Mouse (Mus musculus) midbrain, embryonic 15.5 days (tissue): ENCODE data around the gene Kmt2a. TPM values are rescaled to one million over a fixed set of nuclear protein-coding genes. Genes with fewer than 3 reads are reported as not detected.

Source experiments
- ATAC-seq: fragments of 200-750 bp; cut with Nextera tagmentation; replicated peaks from 2 replicates; pipeline ENCODE4 v1.8.0; 2017; ENCODE audit warnings: moderate TSS enrichment
- H3K27ac ChIP-seq: fragments of 300-500 bp; sonication (generic); 2 replicates; pipeline ENCODE4 v1.5.1; 2015; ENCODE audit warnings: mild to moderate bottlenecking, inconsistent platforms
- H3K27me3 ChIP-seq: fragments of 300-500 bp; sonication (generic); replicated peaks from 2 replicates; pipeline ENCODE4 v1.6.1; 2015; ENCODE audit warnings: inconsistent platforms
- H3K36me3 ChIP-seq: fragments of 300-500 bp; sonication (generic); replicated peaks from 2 replicates; pipeline ENCODE4 v1.6.1; 2015; ENCODE audit warnings: inconsistent platforms
- H3K4me1 ChIP-seq: fragments of 300-500 bp; sonication (generic); 2 replicates; pipeline ENCODE4 v1.6.1; 2015; ENCODE audit warnings: inconsistent platforms
- H3K4me2 ChIP-seq: fragments of 300-500 bp; sonication (generic); 2 replicates; pipeline ENCODE4 v1.6.1; 2015; ENCODE audit warnings: inconsistent platforms, mild to moderate bottlenecking, moderate library complexity
- H3K4me3 ChIP-seq: fragments of 300-500 bp; sonication (generic); 2 replicates; pipeline ENCODE4 v1.5.1; 2015; ENCODE audit warnings: mild to moderate bottlenecking, inconsistent platforms
- H3K9ac ChIP-seq: fragments of 300-500 bp; sonication (generic); 2 replicates; pipeline ENCODE4 v1.6.1; 2015; ENCODE audit warnings: mild to moderate bottlenecking, inconsistent platforms
- H3K9me3 ChIP-seq: fragments of 300-500 bp; sonication (generic); 2 replicates; pipeline ENCODE4 v1.6.1; 2016; ENCODE audit warnings: inconsistent platforms
- WGBS: fragments of 180-500 bp; shearing (Covaris S2); methylation state at CpG from one replicate; pipeline ENCODE4 v1.1.7; 2015; ENCODE audit warnings: mixed read lengths; 5-methylcytosine and 5-hydroxymethylcytosine counted together
- polyA plus RNA-seq: library from polyadenylated mRNA; unstranded; fragments of >200 nt; fragmentation: Nextera tagmentation; extraction: Ambion mirVana; gene quantifications from 2 replicates; pipeline ENCODE4 v1.2.1, GENCODE M21; 2015

The Kmt2a gene
- polyA plus RNA-seq, 1 experiment from 2014 or later = 23.5 TPM

GRCm38 (mm10) chr9:44805536-44805935 is 75.6 kb downstream of the Kmt2a start:
- ATAC-seq = no peak
- Histone ChIP-seq H3K4me3 (no peak overlapping the region), H3K27me3 (peaks cover 7% of the 10 kb centered on the region; the same call in 1 of the 2 replicates), H3K9me3 (no peaks in the 10 kb centered on the region), H3K4me1 (no peaks in the 10 kb centered on the region), H3K27ac (no peak overlapping the region), H3K9ac (no peak overlapping the region), H3K36me3 (peaks cover 47% of the 10 kb centered on the region), H3K4me2 (no peak overlapping the region)
- WGBS = 93% methylated on average over 5 of the region's 5 CpGs

- no peak overlapping the region for H3K4me3 ChIP-seq
- ATAC-seq = no peak
- H3K9me3 ChIP-seq = no peaks in the 10 kb centered on the region
- peaks cover 7% of the 10 kb centered on the region; the same call in 1 of the 2 replicates for H3K27me3 ChIP-seq
- H3K4me2 ChIP-seq = no peak overlapping the region
- WGBS = 93% methylated on average over 10 of the region's 10 CpGs
- no peak overlapping the region for H3K27ac ChIP-seq
- no peak overlapping the region for H3K9ac ChIP-seq
- H3K4me1 ChIP-seq = peaks cover 8% of the 10 kb centered on the region
- peaks cover 38% of the 10 kb centered on the region for H3K36me3 ChIP-seq
Observed at GRCm38 (mm10) chr9:44804678-44805077, 76.4 kb downstream of the Kmt2a start.

- no peak within 1 kb of the TSS for H3K4me3 ChIP-seq
- no peak for ATAC-seq
- no peaks in the 10 kb centered on the region for H3K9me3 ChIP-seq
- H3K27me3 ChIP-seq = peaks cover 11% of the 10 kb centered on the region; the same call in 1 of the 2 replicates
- no peak within 1 kb of the TSS for H3K9ac ChIP-seq
- no peak within 1 kb of the TSS for H3K27ac ChIP-seq
- peaks cover 21% of the 10 kb centered on the region for H3K36me3 ChIP-seq
- H3K4me2 ChIP-seq = no peak within 1 kb of the TSS
- H3K4me1 ChIP-seq = peaks cover 20% of the 10 kb centered on the region
- 75% methylated on average over 4 of the region's 4 CpGs for WGBS
Observed at GRCm38 (mm10) chr9:44802808-44803450, 78.2 kb downstream of the Kmt2a start, which contains the start of gene Ttc36. Ttc36 (minus strand) TSS chr9:44803072.

- H3K36me3 ChIP-seq = peaks cover 9% of the 10 kb centered on the region
- H3K4me1 ChIP-seq = peaks cover 21% of the 10 kb centered on the region
- no peak overlapping the region for H3K4me2 ChIP-seq
- H3K9me3 ChIP-seq = no peaks in the 10 kb centered on the region
- H3K27me3 ChIP-seq = peaks cover 12% of the 10 kb centered on the region; the same call in 1 of the 2 replicates
- no peak for ATAC-seq
- H3K4me3 ChIP-seq = no peak overlapping the region
- WGBS = 88% methylated on average over 6 of the region's 6 CpGs
- no peak overlapping the region for H3K9ac ChIP-seq
- H3K27ac ChIP-seq = no peak overlapping the region
Observed at GRCm38 (mm10) chr9:44801669-44802068, 79.4 kb downstream of the Kmt2a start.

GRCm38 (mm10) chr9:44799958-44800324 is 81.2 kb downstream of the Kmt2a start:
- Histone ChIP-seq H3K9ac (peak overlapping the region; percentile 62), H3K27me3 (peaks cover 12% of the 10 kb centered on the region; the same call in 1 of the 2 replicates), H3K4me1 (peaks cover 21% of the 10 kb centered on the region), H3K9me3 (no peaks in the 10 kb centered on the region), H3K4me3 (peak overlapping the region; percentile 60), H3K27ac (peak overlapping the region; percentile 72; the same call in 1 of the 2 replicates), H3K36me3 (no peaks in the 10 kb centered on the region; the same call in 1 of the 2 replicates), H3K4me2 (peak overlapping the region; percentile 90)
- ATAC-seq = no peak
- WGBS = 35% methylated on average over 9 of the region's 9 CpGs

- ATAC-seq = peak; percentile 98
- WGBS = under 1% methylated on average over 75 of the region's 75 CpGs
Observed at GRCm38 (mm10) chr9:44799102-44799957, 81.8 kb downstream of the Kmt2a start, which contains the start of gene Tmem25. Tmem25 (minus strand) TSS chr9:44799307.

GRCm38 (mm10) chr9:44798298-44798697 is 82.8 kb downstream of the Kmt2a start:
- Histone ChIP-seq H3K9me3 (no peaks in the 10 kb centered on the region), H3K9ac (peak overlapping the region; percentile 62; the same call in 1 of the 2 replicates), H3K27ac (no peak overlapping the region), H3K4me3 (peak overlapping the region; percentile 60), H3K27me3 (peaks cover 12% of the 10 kb centered on the region; the same call in 1 of the 2 replicates), H3K36me3 (no peaks in the 10 kb centered on the region), H3K4me2 (peak overlapping the region; percentile 90), H3K4me1 (peaks cover 21% of the 10 kb centered on the region)
- WGBS = 56% methylated on average over 7 of the region's 7 CpGs
- no peak for ATAC-seq

More at GRCm38 (mm10) chr9:44799102-44799957, 81.8 kb downstream of the Kmt2a start, which contains the start of gene Tmem25:
- Histone ChIP-seq H3K9me3 (no peaks in the 10 kb centered on the region), H3K4me3 (peak within 1 kb of the TSS; percentile 60), H3K9ac (peak within 1 kb of the TSS; percentile 62), H3K4me2 (peak within 1 kb of the TSS; percentile 90), H3K36me3 (no peaks in the 10 kb centered on the region), H3K4me1 (peaks cover 21% of the 10 kb centered on the region), H3K27ac (peak within 1 kb of the TSS; percentile 72), H3K27me3 (peaks cover 12% of the 10 kb centered on the region; the same call in 1 of the 2 replicates)

GRCm38 (mm10) chr9:44792842-44793241 is 88.3 kb downstream of the Kmt2a start:
- Histone ChIP-seq H3K27me3 (0 out of 2 replicates have a peak, but pooled peaks cover under 1% of the 10 kb centered on the region), H3K4me3 (no peak overlapping the region), H3K9ac (no peak overlapping the region), H3K27ac (no peak overlapping the region), H3K4me2 (no peak overlapping the region), H3K4me1 (peaks cover under 1% of the 10 kb centered on the region; the same call in 1 of the 2 replicates), H3K36me3 (peaks cover 42% of the 10 kb centered on the region), H3K9me3 (no peaks in the 10 kb centered on the region)
- no peak for ATAC-seq
- 77% methylated on average over 9 of the region's 9 CpGs for WGBS

GRCm38 (mm10) chr9:44772750-44773651 is 108.1 kb downstream of the Kmt2a start:
- under 1% methylated on average over 41 of the region's 41 CpGs for WGBS
- Histone ChIP-seq H3K9me3 (no peaks in the 10 kb centered on the region), H3K36me3 (0 out of 2 replicates have a peak, but pooled peaks cover 7% of the 10 kb centered on the region), H3K4me1 (peaks cover 20% of the 10 kb centered on the region), H3K4me2 (peak overlapping the region; percentile 76), H3K27ac (peak overlapping the region; percentile 89), H3K27me3 (no peaks in the 10 kb centered on the region), H3K9ac (peak overlapping the region; percentile 91), H3K4me3 (peak overlapping the region; percentile 74)
- ATAC-seq = peak; percentile 99

GRCm38 (mm10) chr9:44772392-44772749 is 108.7 kb downstream of the Kmt2a start:
- no peaks in the 10 kb centered on the region for H3K27me3 ChIP-seq
- peaks cover 20% of the 10 kb centered on the region for H3K4me1 ChIP-seq
- peak overlapping the region; percentile 74 for H3K4me3 ChIP-seq
- WGBS = 28% methylated on average over 5 of the region's 5 CpGs
- no peak overlapping the region for H3K9ac ChIP-seq
- peak overlapping the region; percentile 89 for H3K27ac ChIP-seq
- no peak for ATAC-seq
- 0 out of 2 replicates have a peak overlapping the region, but pooled peaks have one; percentile 76 for H3K4me2 ChIP-seq
- 0 out of 2 replicates have a peak, but pooled peaks cover 7% of the 10 kb centered on the region for H3K36me3 ChIP-seq
- no peaks in the 10 kb centered on the region for H3K9me3 ChIP-seq

GRCm38 (mm10) chr9:44771376-44771775 is 109.7 kb downstream of the Kmt2a start:
- no peak overlapping the region for H3K9ac ChIP-seq
- H3K4me2 ChIP-seq = no peak overlapping the region
- H3K9me3 ChIP-seq = no peaks in the 10 kb centered on the region
- H3K4me1 ChIP-seq = peaks cover 25% of the 10 kb centered on the region
- 0 out of 2 replicates have a peak, but pooled peaks cover 7% of the 10 kb centered on the region for H3K36me3 ChIP-seq
- WGBS = 92% methylated on average over 5 of the region's 5 CpGs
- ATAC-seq = no peak
- no peak overlapping the region for H3K27ac ChIP-seq
- H3K27me3 ChIP-seq = no peaks in the 10 kb centered on the region
- no peak overlapping the region for H3K4me3 ChIP-seq
